Mouse (Mus musculus) forelimb bud, embryonic 11.5 days (tissue): ENCODE measurements around the gene Mst1r.
A peak's percentile ranks its signal among the peaks of the same experiment; 100 is the strongest.

ENCODE experiments used
- DNase-seq: peaks from one replicate; pipeline ENCODE4 v3.0.0-alpha.2; 2012; ENCODE audit warnings: low read depth, low spot score

Gene Mst1r

GRCm38 (mm10) chr9:107955613-107956289 is 49.1 kb downstream of the Mst1r start:
- no peak for DNase-seq

- DNase-seq: no peak
These were observed 50.5 kb downstream of the Mst1r start for GRCm38 (mm10) chr9:107957141-107957540.

- DNase-seq: no peak
These were observed 53.2 kb downstream of the Mst1r start for GRCm38 (mm10) chr9:107959896-107960295.

- no peak for DNase-seq
These were observed 54.3 kb downstream of the Mst1r start for GRCm38 (mm10) chr9:107960928-107961327.

- no peak for DNase-seq
These were observed 54.7 kb downstream of the Mst1r start for GRCm38 (mm10) chr9:107961351-107961762.

- DNase-seq: no peak
These were observed 55.2 kb downstream of the Mst1r start for GRCm38 (mm10) chr9:107961881-107962280.

- DNase-seq: no peak
These were observed 56.2 kb downstream of the Mst1r start for GRCm38 (mm10) chr9:107962916-107963315.

- DNase-seq: peak; percentile 86
These were observed 57.0 kb downstream of the Mst1r start for GRCm38 (mm10) chr9:107963700-107964099.

GRCm38 (mm10) chr9:107964681-107965080 is 58.0 kb downstream of the Mst1r start:
- DNase-seq: no peak

GRCm38 (mm10) chr9:107966676-107967075 is 60.0 kb downstream of the Mst1r start:
- no peak for DNase-seq

GRCm38 (mm10) chr9:107967437-107967836 is 60.8 kb downstream of the Mst1r start:
- no peak for DNase-seq

GRCm38 (mm10) chr9:107968531-107968930 is 61.9 kb downstream of the Mst1r start:
- no peak for DNase-seq
